Mouse (Mus musculus): ENCODE measurements around the gene Taf15. TPM values are rescaled to one million over a fixed set of nuclear protein-coding genes. Genes with fewer than 3 reads are reported as not detected.

Gene Taf15
- total and polyA plus RNA-seq, 2 experiments from 2014 or later = 9.6 to 18.2 TPM

DNA sequence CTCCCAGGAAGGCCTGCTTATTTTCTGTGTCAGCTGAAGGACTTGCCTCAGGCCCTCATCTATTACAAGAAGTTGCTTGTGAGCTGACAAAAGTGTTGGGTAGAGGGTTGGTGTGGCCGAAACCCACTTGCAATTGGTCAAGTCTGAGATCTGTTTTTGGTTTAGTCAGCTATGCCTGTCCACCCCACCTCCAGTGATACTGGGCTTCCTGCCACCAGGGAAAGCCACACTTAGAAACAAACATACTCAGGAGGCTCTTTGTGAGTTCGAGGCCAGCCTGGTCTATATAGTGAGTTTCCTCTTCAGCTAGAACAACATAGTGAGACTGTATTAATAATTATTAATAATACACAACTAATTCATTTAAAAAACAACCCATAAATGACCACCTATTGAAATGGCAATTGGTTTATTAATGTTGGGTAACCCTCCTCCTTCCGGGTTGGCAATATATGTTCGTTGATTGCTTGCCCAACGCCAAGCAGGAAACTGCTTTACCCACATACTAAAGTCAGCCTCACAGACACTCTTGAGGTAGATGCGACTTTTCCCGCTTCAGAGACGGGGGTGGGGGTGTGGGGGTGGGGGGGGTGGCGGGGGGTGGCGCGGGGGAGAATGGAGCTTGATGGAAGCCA, 33.3 kb upstream of the Taf15 start:
- Histone ChIP-seq H3K27me3 (ENCODE audit: insufficient read depth, low read length) (peaks cover 22% of the 10 kb centered on the region), H3K9me3 (ENCODE audit: low read length) (no peaks in the 10 kb centered on the region), H3K4me1 (ENCODE audit: insufficient read depth, low read length) (no peaks in the 10 kb centered on the region), H3K36me3 (ENCODE audit: insufficient read depth, low read length) (no peaks in the 10 kb centered on the region), H3K4me3 (ENCODE audit: low read depth, low read length) (peak overlapping the region; percentile 56), H3K27ac (ENCODE audit: low read depth, low read length) (no peak overlapping the region), H3K4me2 (ENCODE audit: low read depth, low read length, poor library complexity, severe bottlenecking) (peak overlapping the region; percentile 84), H3K9ac (replicated peaks; ENCODE audit: low read length, poor library complexity, severe bottlenecking) (peak overlapping the region; percentile 55; the same call in 1 of the 2 replicates)
- DNase-seq (ENCODE audit: low spot score) = no peak
- WGBS = 36% methylated on average over 11 of the region's 11 CpGs
- ATAC-seq (ENCODE audit: low FRiP score) = no peak
- no peak for TF ChIP-seq CTCF (IDR thresholded peaks at IDR 0.05)

DNA sequence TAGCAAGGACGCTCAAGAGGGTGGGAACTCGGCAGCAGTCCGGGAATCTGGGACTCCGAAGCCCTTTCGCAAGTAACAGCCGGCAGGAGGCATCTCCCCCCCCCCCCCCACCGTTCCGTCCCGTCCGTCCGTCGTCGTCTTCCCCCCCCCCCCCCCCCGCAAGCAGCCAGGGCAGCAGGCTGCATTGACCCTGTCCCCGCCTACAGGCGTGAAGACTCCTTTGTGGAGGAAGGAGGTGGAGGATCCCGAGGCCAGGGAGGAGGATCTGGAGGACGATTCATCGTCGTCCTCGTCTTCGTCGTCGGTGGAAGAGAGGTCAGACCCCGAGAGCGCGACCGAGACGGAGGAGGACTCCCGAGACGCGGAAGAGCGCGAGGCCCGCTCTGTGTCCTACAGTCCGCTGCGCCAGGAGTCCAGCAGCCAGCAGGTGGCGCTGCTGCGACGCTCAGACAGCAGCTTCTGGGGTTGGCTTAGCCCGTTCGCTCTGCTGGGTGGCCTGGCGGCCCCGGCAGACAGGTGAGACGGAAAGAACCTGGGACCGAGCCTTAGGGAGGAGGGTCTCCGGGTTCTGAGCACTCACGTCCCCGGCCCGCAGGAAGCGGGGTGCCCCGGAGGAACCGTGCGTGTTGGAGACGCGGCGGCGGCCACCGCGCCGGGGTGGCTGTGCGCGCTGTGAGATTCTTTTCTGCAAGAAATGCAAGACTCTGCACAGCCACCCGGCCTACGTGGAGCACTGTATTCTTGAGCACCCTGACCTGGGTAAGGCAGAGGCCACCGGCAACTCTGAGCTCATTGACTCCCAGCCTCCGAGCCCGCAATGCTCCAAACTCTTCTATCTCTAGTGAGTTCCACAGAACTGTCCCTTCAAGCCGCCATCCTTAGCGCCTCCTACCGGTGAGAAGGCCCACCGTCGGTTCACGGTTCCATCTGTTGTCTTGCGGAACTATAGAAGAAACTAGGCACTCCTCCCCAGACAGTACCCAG, 32.5 kb upstream of the Taf15 start:
- Histone ChIP-seq H3K27ac (ENCODE audit: low read depth, low read length) (no peak overlapping the region), H3K4me3 (ENCODE audit: low read depth, low read length) (peak overlapping the region; percentile 56), H3K9ac (replicated peaks; ENCODE audit: low read length, poor library complexity, severe bottlenecking) (peak overlapping the region; percentile 55; the same call in 1 of the 2 replicates), H3K4me2 (ENCODE audit: low read depth, low read length, poor library complexity, severe bottlenecking) (peak overlapping the region; percentile 84), H3K9me3 (ENCODE audit: low read length) (no peaks in the 10 kb centered on the region), H3K27me3 (ENCODE audit: insufficient read depth, low read length) (peaks cover 30% of the 10 kb centered on the region), H3K36me3 (ENCODE audit: insufficient read depth, low read length) (no peaks in the 10 kb centered on the region), H3K4me1 (ENCODE audit: insufficient read depth, low read length) (no peaks in the 10 kb centered on the region)
- under 1% methylated on average over 59 of the region's 75 CpGs for WGBS
- TF ChIP-seq CTCF (IDR thresholded peaks at IDR 0.05) = peak; percentile 96
- DNase-seq (ENCODE audit: low spot score) = peak; percentile 96
- peak; percentile 92 for ATAC-seq (ENCODE audit: low FRiP score)

DNA sequence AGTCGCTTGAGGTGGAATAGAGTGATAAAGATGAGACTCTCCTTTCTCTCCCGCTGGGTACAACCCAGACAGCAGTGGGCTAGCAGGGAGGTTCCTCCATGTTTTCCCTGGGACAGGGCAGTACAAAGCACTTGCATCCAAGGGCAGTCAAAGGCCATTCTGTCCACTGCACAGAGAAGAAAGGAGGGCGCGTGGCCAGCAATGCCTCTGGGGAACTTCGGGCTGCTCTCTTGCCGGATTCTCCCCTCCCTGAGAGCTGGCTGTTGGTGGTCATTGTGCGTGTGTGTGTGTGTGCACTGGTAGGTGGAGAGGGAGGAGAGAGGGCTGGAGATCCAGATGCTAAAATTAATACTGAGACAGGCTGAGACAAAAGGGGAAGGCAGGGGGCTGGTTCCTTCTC, 31.7 kb upstream of the Taf15 start:
- no peak overlapping the region for H3K27ac ChIP-seq (ENCODE audit: low read depth, low read length)
- DNase-seq (ENCODE audit: low spot score) = no peak
- peak overlapping the region; percentile 56; the same call in 1 of the 2 replicates for H3K4me3 ChIP-seq (ENCODE audit: low read depth, low read length)
- WGBS = 38% methylated on average over 7 of the region's 7 CpGs
- H3K4me1 ChIP-seq (ENCODE audit: insufficient read depth, low read length) = no peaks in the 10 kb centered on the region
- TF ChIP-seq CTCF (IDR thresholded peaks at IDR 0.05) = no peak
- H3K36me3 ChIP-seq (ENCODE audit: insufficient read depth, low read length) = no peaks in the 10 kb centered on the region
- no peak overlapping the region for H3K9ac ChIP-seq (replicated peaks; ENCODE audit: low read length, poor library complexity, severe bottlenecking)
- no peak for ATAC-seq (ENCODE audit: low FRiP score)
- peak overlapping the region; percentile 84 for H3K4me2 ChIP-seq (ENCODE audit: low read depth, low read length, poor library complexity, severe bottlenecking)
- no peaks in the 10 kb centered on the region for H3K9me3 ChIP-seq (ENCODE audit: low read length)
- H3K27me3 ChIP-seq (ENCODE audit: insufficient read depth, low read length) = peaks cover 32% of the 10 kb centered on the region

DNA sequence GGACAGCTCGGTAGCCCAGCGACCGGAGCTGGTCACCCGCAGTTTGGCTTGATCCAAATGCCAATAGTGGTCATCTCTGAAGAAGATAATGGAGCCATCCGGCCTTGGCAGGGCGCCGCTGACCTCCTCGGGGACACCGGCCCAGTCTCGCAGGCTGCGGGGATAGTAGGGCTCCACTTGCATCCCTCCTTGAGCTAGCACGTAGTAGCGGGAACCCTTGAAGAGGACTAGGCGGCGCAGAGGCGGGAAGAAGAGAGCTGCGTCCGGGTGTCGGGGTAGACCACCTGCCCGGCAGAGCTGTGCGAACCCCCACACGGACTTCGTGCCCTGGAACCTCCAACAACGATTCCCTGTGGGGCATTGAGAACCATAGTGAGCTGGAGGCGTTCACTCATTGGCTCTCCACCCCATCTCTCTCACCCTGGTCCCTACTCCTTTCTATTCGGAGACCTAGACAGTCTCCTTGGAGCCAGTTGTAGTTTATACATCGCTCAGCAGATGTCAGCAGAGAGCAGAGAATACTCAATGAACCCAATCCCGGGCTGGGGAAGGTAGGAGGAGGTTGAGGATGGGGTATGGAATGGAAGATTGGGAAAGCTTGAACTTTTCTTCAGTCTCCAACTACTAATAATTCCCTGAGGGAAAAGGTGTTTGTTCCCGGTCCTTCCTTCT, 30.2 kb upstream of the Taf15 start:
- Histone ChIP-seq H3K4me2 (ENCODE audit: low read depth, low read length, poor library complexity, severe bottlenecking) (peak overlapping the region; percentile 46), H3K27ac (ENCODE audit: low read depth, low read length) (no peak overlapping the region), H3K27me3 (ENCODE audit: insufficient read depth, low read length) (peaks cover 32% of the 10 kb centered on the region), H3K4me1 (ENCODE audit: insufficient read depth, low read length) (no peaks in the 10 kb centered on the region), H3K4me3 (ENCODE audit: low read depth, low read length) (peak overlapping the region; percentile 21; the same call in 1 of the 2 replicates), H3K9ac (replicated peaks; ENCODE audit: low read length, poor library complexity, severe bottlenecking) (no peak overlapping the region), H3K9me3 (ENCODE audit: low read length) (no peaks in the 10 kb centered on the region), H3K36me3 (ENCODE audit: insufficient read depth, low read length) (no peaks in the 10 kb centered on the region)
- DNase-seq (ENCODE audit: low spot score) (peak; percentile 81), ATAC-seq (ENCODE audit: low FRiP score) (no peak)
- peak; percentile 83 for TF ChIP-seq CTCF (IDR thresholded peaks at IDR 0.05)
- WGBS = 14% methylated on average over 29 of the region's 29 CpGs

DNA sequence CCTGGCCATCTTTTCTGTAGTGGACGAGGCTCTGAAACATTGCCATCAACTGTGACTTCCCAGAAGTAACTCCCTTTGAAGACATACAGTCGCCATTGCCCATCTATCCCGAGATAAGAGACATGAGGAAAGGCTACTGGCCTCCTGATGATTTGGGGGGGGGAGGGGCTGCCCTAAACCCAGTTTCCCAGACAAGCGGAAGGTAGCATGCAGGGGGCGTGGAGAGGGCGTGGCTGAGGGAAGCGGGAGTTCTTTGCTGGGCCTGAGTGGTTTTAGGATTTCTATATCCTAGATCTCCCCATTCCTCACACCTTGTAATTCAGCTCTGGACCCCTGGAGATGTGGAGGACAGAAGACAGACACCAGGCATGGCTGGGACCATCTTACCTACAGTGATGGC, 29.1 kb upstream of the Taf15 start:
- H3K4me1 ChIP-seq (ENCODE audit: insufficient read depth, low read length) = no peaks in the 10 kb centered on the region
- H3K27ac ChIP-seq (ENCODE audit: low read depth, low read length) = no peak overlapping the region
- DNase-seq (ENCODE audit: low spot score) (no peak), ATAC-seq (ENCODE audit: low FRiP score) (no peak)
- H3K4me3 ChIP-seq (ENCODE audit: low read depth, low read length) = no peak overlapping the region
- H3K4me2 ChIP-seq (ENCODE audit: low read depth, low read length, poor library complexity, severe bottlenecking) = no peak overlapping the region
- H3K27me3 ChIP-seq (ENCODE audit: insufficient read depth, low read length) = peaks cover 32% of the 10 kb centered on the region
- TF ChIP-seq CTCF (IDR thresholded peaks at IDR 0.05) = no peak
- 9% methylated on average over 7 of the region's 7 CpGs for WGBS
- H3K9ac ChIP-seq (replicated peaks; ENCODE audit: low read length, poor library complexity, severe bottlenecking) = no peak overlapping the region
- H3K9me3 ChIP-seq (ENCODE audit: low read length) = no peaks in the 10 kb centered on the region
- no peaks in the 10 kb centered on the region for H3K36me3 ChIP-seq (ENCODE audit: insufficient read depth, low read length)
